Mouse (Mus musculus) heart, embryonic 11.5 days (tissue): Measurements from ENCODE around the gene Smim12. TPM values are rescaled to one million over a fixed set of nuclear protein-coding genes. Genes with fewer than 3 reads are reported as not detected.
A peak's percentile ranks its signal among the peaks of the same experiment; 100 is the strongest.

Experiments used
- ATAC-seq: fragments of 200-750 bp; cut with Nextera tagmentation; replicated peaks from 2 replicates; pipeline ENCODE4 v1.8.0; 2017; ENCODE audit warnings: moderate library complexity; ENCODE audit not compliant: insufficient number of reproducible peaks, low FRiP score, low TSS enrichment
- H3K27ac ChIP-seq: fragments of 300-500 bp; sonication (generic); 2 replicates; pipeline ENCODE4 v1.5.1; 2014; ENCODE audit warnings: mild to moderate bottlenecking, low read depth, low read length
- H3K27me3 ChIP-seq: fragments of 300-500 bp; sonication (generic); 2 replicates; pipeline ENCODE4 v1.6.1; 2014; ENCODE audit warnings: mild to moderate bottlenecking, low read length, mixed read lengths; ENCODE audit not compliant: control insufficient read depth, insufficient read depth
- H3K36me3 ChIP-seq: fragments of 300-500 bp; sonication (generic); 2 replicates; pipeline ENCODE4 v1.6.1; 2014; ENCODE audit warnings: mild to moderate bottlenecking, low read length, moderate library complexity, mixed read lengths; ENCODE audit not compliant: control insufficient read depth, insufficient read depth
- H3K4me1 ChIP-seq: fragments of 300-500 bp; sonication (generic); 2 replicates; pipeline ENCODE4 v1.6.1; 2014; ENCODE audit warnings: low read length; ENCODE audit not compliant: control insufficient read depth, insufficient read depth
- H3K4me2 ChIP-seq: fragments of 300-500 bp; sonication (generic); 2 replicates; pipeline ENCODE4 v1.6.1; 2014; ENCODE audit warnings: mild to moderate bottlenecking, moderate library complexity
- H3K4me3 ChIP-seq: fragments of 300-500 bp; sonication (generic); 2 replicates; pipeline ENCODE4 v1.5.1; 2014; ENCODE audit warnings: low read depth, low read length
- H3K9ac ChIP-seq: fragments of 300-500 bp; sonication (generic); 2 replicates; pipeline ENCODE4 v1.6.1; 2014; ENCODE audit warnings: mild to moderate bottlenecking, low read depth, low read length, moderate library complexity
- H3K9me3 ChIP-seq: fragments of 300-500 bp; sonication (generic); replicated peaks from 2 replicates; pipeline ENCODE4 v1.6.1; 2016; ENCODE audit warnings: low read length; ENCODE audit not compliant: control insufficient read depth
- WGBS: fragments of 180-500 bp; shearing (Covaris S2); extraction: QIAGEN DNeasy Blood & Tissue Kit; methylation state at CpG from one replicate; pipeline ENCODE4 v1.1.7; 2014; ENCODE audit not compliant: insufficient replicate concordance; 5-methylcytosine and 5-hydroxymethylcytosine counted together
- polyA plus RNA-seq: library from polyadenylated mRNA; unstranded; fragments of >200 nt; fragmentation: Nextera tagmentation; extraction: Ambion mirVana; gene quantifications from 2 replicates; pipeline ENCODE4 v1.2.1, GENCODE M21; 2014

Smim12 gene
- polyA plus RNA-seq, 1 experiment from 2014 or later = 62.2 TPM

DNA sequence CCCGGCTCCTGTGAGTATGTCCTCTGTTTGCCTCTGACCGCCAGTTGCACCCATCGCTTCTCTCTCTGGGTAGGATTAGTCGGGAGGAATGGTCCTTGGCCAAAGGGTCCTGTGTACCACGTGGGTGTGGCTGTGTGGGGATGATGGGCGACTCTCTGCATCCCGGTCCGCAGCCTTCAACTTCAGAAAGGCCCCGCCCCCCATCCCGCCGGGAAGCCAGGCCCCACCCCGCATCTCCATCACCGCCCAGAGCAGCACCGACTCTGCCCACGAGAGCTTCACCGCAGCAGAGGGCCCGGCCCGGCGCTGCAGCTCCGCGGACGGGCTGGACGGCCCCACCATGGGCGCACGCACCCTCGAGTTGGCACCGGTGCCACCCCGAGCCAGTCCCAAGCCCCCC, 29.1 kb upstream of the Smim12 start:
- Histone ChIP-seq H3K4me3 (no peak overlapping the region), H3K4me1 (no peaks in the 10 kb centered on the region), H3K27me3 (peaks cover 33% of the 10 kb centered on the region), H3K9ac (no peak overlapping the region), H3K36me3 (no peaks in the 10 kb centered on the region), H3K9me3 (no peaks in the 10 kb centered on the region), H3K4me2 (no peak overlapping the region), H3K27ac (no peak overlapping the region)
- no peak for ATAC-seq
- WGBS = 20% methylated on average over 28 of the region's 28 CpGs

DNA sequence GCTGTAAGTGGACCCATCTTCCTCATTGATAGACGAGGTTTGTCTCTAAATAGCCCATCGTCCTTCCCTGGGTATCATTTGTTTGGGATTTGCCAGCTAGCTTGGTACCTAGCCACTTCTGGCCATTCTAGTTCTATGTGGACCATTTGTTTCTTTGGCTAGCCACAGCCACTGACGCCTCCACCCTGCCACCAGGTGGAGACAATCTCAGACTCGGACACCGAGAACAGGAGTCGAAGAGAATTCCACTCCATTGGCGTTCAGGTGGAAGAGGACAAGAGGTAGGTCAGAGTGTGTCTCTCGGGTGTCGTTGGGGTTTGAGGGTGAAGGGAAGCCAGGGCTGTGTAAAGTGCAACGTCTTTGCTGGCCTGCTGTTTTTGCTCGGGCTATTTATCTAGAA, 28.5 kb upstream of the Smim12 start:
- Histone ChIP-seq H3K4me1 (no peaks in the 10 kb centered on the region), H3K4me3 (no peak overlapping the region), H3K9ac (no peak overlapping the region), H3K4me2 (no peak overlapping the region), H3K9me3 (no peaks in the 10 kb centered on the region), H3K27me3 (peaks cover 33% of the 10 kb centered on the region), H3K27ac (no peak overlapping the region), H3K36me3 (no peaks in the 10 kb centered on the region)
- 40% methylated on average over 11 of the region's 11 CpGs for WGBS
- no peak for ATAC-seq

DNA sequence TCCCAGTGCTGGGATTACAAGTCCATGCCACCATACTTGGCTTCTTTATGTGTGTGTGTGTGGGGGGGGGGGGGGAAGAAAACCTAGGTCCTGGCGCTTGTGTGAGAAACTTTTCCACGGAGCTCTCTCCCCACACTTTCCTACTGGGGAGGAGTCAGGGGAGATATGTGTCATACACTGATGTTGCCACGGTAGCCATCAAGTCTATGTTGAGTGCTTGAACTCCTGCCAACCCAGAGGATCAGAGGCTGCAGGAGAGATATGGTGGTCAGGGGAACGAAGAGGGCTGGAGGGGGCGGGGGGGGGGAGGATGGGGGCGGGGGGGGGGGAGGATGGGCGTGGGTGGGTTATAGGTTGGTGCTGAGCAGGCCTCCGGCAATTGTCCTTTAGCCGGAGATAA, 27.8 kb upstream of the Smim12 start:
- H3K9me3 ChIP-seq = no peaks in the 10 kb centered on the region
- no peak overlapping the region for H3K4me2 ChIP-seq
- no peak overlapping the region for H3K4me3 ChIP-seq
- no peak overlapping the region for H3K27ac ChIP-seq
- no peak overlapping the region for H3K9ac ChIP-seq
- ATAC-seq = no peak
- peaks cover 33% of the 10 kb centered on the region for H3K27me3 ChIP-seq
- H3K36me3 ChIP-seq = no peaks in the 10 kb centered on the region
- WGBS = 41% methylated on average over 6 of the region's 9 CpGs
- no peaks in the 10 kb centered on the region for H3K4me1 ChIP-seq

DNA sequence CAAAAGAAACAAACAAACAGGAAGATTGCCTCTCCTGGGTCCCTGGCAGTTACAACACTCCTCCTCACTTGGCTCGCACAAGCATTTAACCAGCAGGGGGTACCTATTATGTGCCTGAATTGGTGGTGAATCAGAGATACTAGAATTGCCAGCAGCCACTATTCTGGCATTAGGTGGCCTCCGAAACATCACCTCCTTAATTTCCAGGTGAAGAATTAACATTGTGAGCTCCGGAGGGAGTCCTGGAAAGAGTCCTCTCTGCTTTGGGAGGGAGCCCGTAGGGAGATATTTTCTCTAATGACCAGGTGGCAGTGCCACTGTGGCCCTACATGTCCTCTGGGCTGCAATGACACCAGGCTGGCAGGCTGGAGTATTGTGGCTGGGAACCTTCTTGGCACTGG, 27.3 kb upstream of the Smim12 start:
- H3K36me3 ChIP-seq = no peaks in the 10 kb centered on the region
- H3K4me3 ChIP-seq = no peak overlapping the region
- ATAC-seq = no peak
- H3K4me1 ChIP-seq = no peaks in the 10 kb centered on the region
- peaks cover 33% of the 10 kb centered on the region for H3K27me3 ChIP-seq
- no peak overlapping the region for H3K27ac ChIP-seq
- no peak overlapping the region for H3K4me2 ChIP-seq
- H3K9me3 ChIP-seq = no peaks in the 10 kb centered on the region
- 69% methylated on average over 4 of the region's 4 CpGs for WGBS
- no peak overlapping the region for H3K9ac ChIP-seq

DNA sequence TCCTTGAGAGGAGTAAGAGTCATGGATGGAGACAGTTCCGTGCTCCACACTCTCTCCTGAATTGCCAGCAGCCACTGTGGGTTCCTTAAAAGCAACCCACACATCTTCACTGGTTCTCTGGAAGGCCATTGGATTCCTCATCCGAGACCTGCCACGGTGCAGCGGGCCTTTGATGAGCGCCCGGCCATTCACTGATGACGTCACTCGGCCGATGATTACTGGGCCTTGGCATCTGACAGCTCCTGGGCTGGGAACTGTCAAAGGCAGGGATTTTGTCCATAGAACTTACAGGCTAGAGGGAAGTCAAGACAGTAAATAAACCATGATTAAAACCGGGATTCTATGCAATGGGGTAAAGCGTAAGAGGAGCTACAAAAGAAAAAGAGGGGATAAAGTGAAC, 26.5 kb upstream of the Smim12 start:
- H3K4me3 ChIP-seq = no peak overlapping the region
- ATAC-seq = no peak
- 56% methylated on average over 11 of the region's 11 CpGs for WGBS
- no peaks in the 10 kb centered on the region for H3K36me3 ChIP-seq
- no peak overlapping the region for H3K4me2 ChIP-seq
- H3K9me3 ChIP-seq = no peaks in the 10 kb centered on the region
- no peaks in the 10 kb centered on the region for H3K4me1 ChIP-seq
- peaks cover 33% of the 10 kb centered on the region for H3K27me3 ChIP-seq
- no peak overlapping the region for H3K27ac ChIP-seq
- no peak overlapping the region for H3K9ac ChIP-seq

DNA sequence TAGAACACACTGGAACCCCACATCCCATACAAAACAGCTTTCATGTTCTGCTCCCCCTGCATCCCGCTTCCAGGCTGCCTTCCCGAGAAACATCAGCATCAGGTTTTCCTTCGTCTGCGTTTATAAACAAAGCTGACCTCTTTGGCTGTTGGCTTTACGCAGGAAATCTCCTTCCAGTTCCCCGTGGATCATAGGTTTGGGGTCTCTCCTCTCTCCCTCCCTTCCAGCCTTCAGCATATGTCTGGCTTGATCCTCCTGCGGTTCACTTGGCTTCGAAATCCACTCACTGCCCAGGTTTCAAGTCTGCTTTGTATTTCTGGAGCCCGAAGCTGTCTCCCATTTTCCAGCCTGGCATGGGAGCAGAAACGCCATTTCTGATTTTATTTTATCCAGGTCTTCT, 20.3 kb upstream of the Smim12 start:
- Histone ChIP-seq H3K36me3 (no peaks in the 10 kb centered on the region), H3K27me3 (peaks cover 45% of the 10 kb centered on the region), H3K4me3 (no peak overlapping the region), H3K9ac (no peak overlapping the region), H3K4me1 (no peaks in the 10 kb centered on the region; the same call in 1 of the 2 replicates), H3K27ac (no peak overlapping the region), H3K4me2 (0 out of 2 replicates have a peak overlapping the region, but pooled peaks have one; percentile 2), H3K9me3 (no peaks in the 10 kb centered on the region)
- ATAC-seq = no peak
- WGBS = 34% methylated on average over 10 of the region's 10 CpGs

DNA sequence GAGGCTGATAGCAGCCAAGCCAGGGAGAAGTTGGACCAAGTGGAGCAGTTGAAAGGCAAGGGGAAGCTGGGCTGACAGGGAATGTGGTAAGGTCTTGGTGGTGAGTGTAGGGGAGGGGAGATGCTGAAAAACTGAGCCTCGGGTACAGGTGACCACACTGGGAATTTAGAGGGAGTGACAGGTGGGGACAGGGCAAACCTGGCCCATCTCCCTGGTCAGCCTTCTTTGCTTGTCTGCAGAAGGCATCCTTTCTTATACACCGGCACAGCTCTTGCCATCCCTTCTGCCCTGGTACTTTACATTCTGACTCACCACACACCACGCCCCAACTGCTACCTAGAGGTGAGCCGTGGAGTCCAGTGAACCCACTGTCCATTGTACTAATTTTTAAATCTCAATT, 19.8 kb upstream of the Smim12 start:
- no peak for ATAC-seq
- Histone ChIP-seq H3K36me3 (no peaks in the 10 kb centered on the region), H3K27me3 (peaks cover 47% of the 10 kb centered on the region), H3K4me3 (no peak overlapping the region), H3K9me3 (no peaks in the 10 kb centered on the region), H3K4me2 (no peak overlapping the region), H3K4me1 (no peaks in the 10 kb centered on the region; the same call in 1 of the 2 replicates), H3K27ac (no peak overlapping the region), H3K9ac (no peak overlapping the region)
- 63% methylated on average over 4 of the region's 4 CpGs for WGBS

DNA sequence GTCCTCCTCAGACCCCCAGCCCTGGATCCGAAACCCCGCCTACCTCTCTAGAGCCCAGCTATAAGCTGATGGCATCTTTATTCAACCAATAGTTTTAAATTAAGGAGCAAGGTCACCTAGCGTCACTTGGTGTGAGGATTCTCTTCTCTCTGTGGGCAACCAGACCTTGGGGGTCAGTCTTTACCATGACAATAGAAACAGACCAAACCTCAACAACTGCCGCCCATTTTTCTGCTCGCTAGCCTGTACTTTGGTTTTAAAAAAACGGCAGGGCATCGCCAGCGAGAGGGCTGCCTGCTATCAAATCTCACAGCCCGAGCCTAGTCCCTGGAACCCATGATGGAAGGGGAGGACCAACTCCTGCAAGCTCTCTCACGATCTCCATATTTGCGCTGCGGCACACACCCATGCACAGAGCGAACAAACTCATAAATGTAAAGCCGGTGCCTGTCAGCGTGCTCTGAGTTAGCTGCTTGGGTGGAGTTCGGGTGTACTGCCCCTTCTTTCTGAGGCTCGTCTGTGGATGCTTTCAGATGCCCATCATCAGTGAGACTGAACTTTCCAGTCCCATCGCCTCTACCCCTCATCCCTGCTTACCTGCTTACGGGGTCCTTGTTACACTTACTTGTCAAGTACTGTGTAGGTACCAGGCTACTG, 19.0 kb upstream of the Smim12 start:
- Histone ChIP-seq H3K36me3 (no peaks in the 10 kb centered on the region), H3K27ac (no peak overlapping the region), H3K4me1 (no peaks in the 10 kb centered on the region; the same call in 1 of the 2 replicates), H3K9ac (no peak overlapping the region), H3K4me3 (no peak overlapping the region), H3K9me3 (no peaks in the 10 kb centered on the region), H3K4me2 (peak overlapping the region; percentile 27; the same call in 1 of the 2 replicates), H3K27me3 (peaks cover 49% of the 10 kb centered on the region)
- 19% methylated on average over 19 of the region's 19 CpGs for WGBS
- ATAC-seq = no peak

DNA sequence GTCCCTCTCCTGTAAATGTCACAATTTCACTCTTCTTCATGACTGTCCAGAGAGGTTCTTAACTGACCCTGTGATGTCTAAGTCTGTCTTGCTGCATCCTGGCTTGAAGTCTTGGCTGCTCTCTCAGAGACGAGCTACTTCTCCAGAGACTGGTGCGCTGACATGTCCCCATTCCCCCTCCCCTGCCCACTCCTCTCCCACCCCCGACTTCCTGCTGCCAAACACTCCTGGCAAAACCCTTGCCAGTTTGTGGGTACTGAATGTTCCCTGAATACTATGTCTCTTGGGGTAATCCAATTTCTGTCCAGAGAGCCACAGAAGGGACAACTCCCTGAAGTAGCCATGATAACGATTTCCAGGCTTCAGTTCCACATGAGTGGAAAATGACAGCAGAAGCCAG, 17.5 kb upstream of the Smim12 start:
- peaks cover 49% of the 10 kb centered on the region for H3K27me3 ChIP-seq

More for the DNA sequence above, 17.5 kb upstream of the Smim12 start:
- 58% methylated on average over 4 of the region's 4 CpGs for WGBS
- Histone ChIP-seq H3K9me3 (no peaks in the 10 kb centered on the region), H3K4me2 (no peak overlapping the region), H3K27ac (no peak overlapping the region), H3K4me1 (no peaks in the 10 kb centered on the region; the same call in 1 of the 2 replicates), H3K9ac (no peak overlapping the region), H3K36me3 (no peaks in the 10 kb centered on the region), H3K4me3 (no peak overlapping the region)
- ATAC-seq = no peak
